Mouse (Mus musculus) myocyte (in vitro differentiated cells): ENCODE data around the gene Rdh8. TPM values are rescaled to one million over a fixed set of nuclear protein-coding genes. Genes with fewer than 3 reads are reported as not detected.
A peak's percentile ranks its signal among the peaks of the same experiment; 100 is the strongest.

Experiments used
- H3K27me3 ChIP-seq: one replicate; pipeline ENCODE4 v1.6.1; 2011; ENCODE audit not compliant: control insufficient read depth, insufficient read depth, insufficient read length
- H3K36me3 ChIP-seq: one replicate; pipeline ENCODE4 v1.6.1; 2011; ENCODE audit not compliant: control insufficient read depth, insufficient read depth
- H3K4me2 ChIP-seq: one replicate; pipeline ENCODE4 v1.6.1; 2011; ENCODE audit warnings: low read depth, control low read depth
- H3K4me3 ChIP-seq: one replicate; pipeline ENCODE4 v1.5.1; 2011; ENCODE audit warnings: mild to moderate bottlenecking, control low read depth, moderate library complexity
- H3K79me2 ChIP-seq: one replicate; pipeline ENCODE4 v1.6.1; 2011; ENCODE audit not compliant: control insufficient read depth, insufficient read depth
- H3ac ChIP-seq: one replicate; pipeline ENCODE4 v1.6.1; 2011; ENCODE audit not compliant: control insufficient read depth, insufficient read length
- CEBPB ChIP-seq: IDR thresholded peaks from 2 replicates; pipeline ENCODE4 v1.6.1; 2011; ENCODE audit warnings: mild to moderate bottlenecking, moderate library complexity; ENCODE audit not compliant: poor library complexity, insufficient read depth, severe bottlenecking
- E2F4 ChIP-seq: IDR thresholded peaks from one replicate; pipeline ENCODE4 v1.6.1; 2011; ENCODE audit warnings: mild to moderate bottlenecking, control low read depth, moderate library complexity; ENCODE audit not compliant: insufficient read depth
- MAX ChIP-seq: IDR thresholded peaks from one replicate; pipeline ENCODE4 v1.6.1; 2011; ENCODE audit warnings: low read depth, mild to moderate bottlenecking, control low read depth
- MYOD1 ChIP-seq, 3 experiments: IDR thresholded peaks; one replicate each; pipeline ENCODE4 v1.6.1; 2011; ENCODE audit warnings: control low read depth in 2 of 3, low read depth in 2 of 3, mild to moderate bottlenecking in 2 of 3, moderate library complexity in 1 of 3; ENCODE audit not compliant: insufficient read length in 2 of 3, control insufficient read depth in 1 of 3
- MYOG ChIP-seq, 3 experiments: IDR thresholded peaks; one replicate each; pipeline ENCODE4 v1.6.1; 2011; ENCODE audit warnings: control low read depth in 2 of 3, low read depth in 2 of 3, mild to moderate bottlenecking in 2 of 3; ENCODE audit not compliant: insufficient read length in 2 of 3, control insufficient read depth in 1 of 3, insufficient read depth in 1 of 3
- POLR2A ChIP-seq: IDR thresholded peaks from one replicate; pipeline ENCODE4 v1.6.1; 2011; ENCODE audit warnings: low read depth, mild to moderate bottlenecking, control low read depth, moderate library complexity; ENCODE audit not compliant: insufficient read length
- POLR2AphosphoS2 ChIP-seq: IDR thresholded peaks from one replicate; pipeline ENCODE4 v1.6.1; 2011; ENCODE audit warnings: low read depth, control low read depth; ENCODE audit not compliant: insufficient read length
- REST ChIP-seq: IDR thresholded peaks from one replicate; pipeline ENCODE4 v1.6.1; 2011; ENCODE audit warnings: mild to moderate bottlenecking, control low read depth, moderate library complexity; ENCODE audit not compliant: insufficient read depth, insufficient read length
- SRF ChIP-seq: IDR thresholded peaks from one replicate; pipeline ENCODE4 v1.6.1; 2011; ENCODE audit warnings: low read depth; ENCODE audit not compliant: control insufficient read depth, insufficient read length
- TCF12 ChIP-seq: IDR thresholded peaks from one replicate; pipeline ENCODE4 v1.6.1; 2011; ENCODE audit warnings: mild to moderate bottlenecking, control low read depth; ENCODE audit not compliant: poor library complexity, insufficient read depth, severe bottlenecking
- TCF3 ChIP-seq: IDR thresholded peaks from one replicate; pipeline ENCODE4 v1.6.1; 2011; ENCODE audit warnings: low read depth, control low read depth; ENCODE audit not compliant: insufficient read length
- USF1 ChIP-seq: IDR thresholded peaks from one replicate; pipeline ENCODE4 v1.6.1; 2011; ENCODE audit warnings: low read depth, mild to moderate bottlenecking, control low read depth, moderate library complexity
- polyA plus RNA-seq: library from polyadenylated mRNA; unstranded; fragments of >200 nt; fragmentation: generic; extraction: Trizol; gene quantifications from one replicate; pipeline ENCODE4 v1.2.1, GENCODE M21; 2012; ENCODE audit warnings: missing spikeins

Gene Rdh8
- polyA plus RNA-seq, 1 experiment, result not detected

DNA sequence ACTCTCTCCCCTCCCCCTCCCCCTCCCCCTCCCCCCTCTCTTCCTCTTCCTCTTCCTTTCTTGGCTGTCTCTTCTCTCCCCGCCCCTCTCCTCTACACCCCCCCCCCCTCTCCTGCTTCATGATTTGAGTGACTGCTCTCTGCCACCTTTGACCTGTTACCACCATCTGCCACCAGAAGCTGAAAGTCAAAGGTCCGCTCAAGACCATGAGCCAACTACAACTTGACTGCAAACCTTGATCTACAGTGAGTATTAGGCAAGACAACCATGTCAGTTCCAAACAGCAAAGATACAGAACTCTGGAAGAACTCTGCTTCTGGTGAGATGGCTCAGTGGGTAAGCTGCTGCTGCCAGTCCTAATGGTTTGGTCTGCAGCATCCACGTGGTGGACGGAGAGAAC lies 28.7 kb upstream of the Rdh8 start:
- Histone ChIP-seq H3K79me2 (no peaks in the 10 kb centered on the region), H3K4me3 (no peak overlapping the region), H3ac (no peak overlapping the region), H3K36me3 (peaks cover 13% of the 10 kb centered on the region), H3K4me2 (no peak overlapping the region), H3K27me3 (no peaks in the 10 kb centered on the region)
- TF ChIP-seq MAX (no peak), REST (no peak), POLR2A (no peak), TCF12 (no peak), CEBPB (no peak), TCF3 (no peak), POLR2AphosphoS2 (no peak), MYOG (IDR thresholded peaks at IDR 0.05; ENCODE audit: control insufficient read depth in 1 of 3, insufficient read depth in 1 of 3, insufficient read length in 2 of 3, low read depth in 2 of 3) (no peak), E2F4 (no peak), USF1 (no peak), MYOD1 (IDR thresholded peaks at IDR 0.05; ENCODE audit: control insufficient read depth in 1 of 3, insufficient read length in 2 of 3, low read depth in 2 of 3) (no peak), SRF (no peak)

GRCm38 (mm10) chr9:20790345-20790744 lies 28.0 kb upstream of the Rdh8 start:
- no peaks in the 10 kb centered on the region for H3K79me2 ChIP-seq

DNA sequence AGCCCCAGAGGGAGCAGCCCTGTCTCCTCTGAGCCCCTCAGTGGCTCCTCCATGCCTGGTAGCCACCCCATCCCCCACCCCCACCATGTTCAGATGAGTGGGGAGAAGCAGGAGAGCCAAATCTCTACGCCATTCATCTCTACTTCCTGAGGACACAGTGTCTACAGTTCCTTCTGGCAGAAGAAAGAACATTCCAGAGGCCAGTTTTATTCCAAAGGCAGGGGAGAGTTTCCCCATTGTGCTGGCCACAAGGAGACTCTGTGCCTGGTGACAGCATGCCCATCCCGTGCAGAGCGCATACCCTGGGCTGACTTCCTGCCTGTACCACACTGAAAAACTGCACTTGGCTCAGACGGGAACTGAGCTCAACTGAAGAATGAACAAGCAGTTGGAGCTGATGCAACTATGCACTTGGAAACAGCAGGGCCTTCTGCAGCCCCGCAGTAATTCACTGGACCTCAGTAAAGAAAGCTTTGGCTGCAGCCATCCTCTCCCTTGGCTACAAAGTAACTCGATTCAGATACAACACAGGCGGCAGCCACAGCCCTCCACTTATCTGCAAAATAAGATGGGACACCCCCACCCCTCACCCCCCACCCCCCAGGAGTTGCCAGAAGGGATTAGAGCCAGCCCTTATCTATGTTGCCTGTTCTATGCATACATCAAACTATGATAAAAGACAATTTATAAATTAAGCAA lies 24.0 kb upstream of the Rdh8 start:
- Histone ChIP-seq H3K4me3 (no peak overlapping the region), H3K79me2 (no peaks in the 10 kb centered on the region), H3ac (no peak overlapping the region), H3K4me2 (no peak overlapping the region), H3K36me3 (peaks cover 7% of the 10 kb centered on the region), H3K27me3 (no peaks in the 10 kb centered on the region)
- TF ChIP-seq E2F4 (no peak), POLR2A (peak; percentile 47)

More at GRCm38 (mm10) chr9:20790345-20790744, 28.0 kb upstream of the Rdh8 start:
- Histone ChIP-seq H3K36me3 (peaks cover 13% of the 10 kb centered on the region), H3K27me3 (no peaks in the 10 kb centered on the region), H3K4me3 (no peak overlapping the region), H3K4me2 (no peak overlapping the region), H3ac (no peak overlapping the region)
- TF ChIP-seq TCF12 (no peak), POLR2AphosphoS2 (no peak), REST (no peak), MYOD1 (IDR thresholded peaks at IDR 0.05; ENCODE audit: control insufficient read depth in 1 of 3, insufficient read length in 2 of 3, low read depth in 2 of 3) (no peak), E2F4 (no peak), SRF (no peak), MYOG (IDR thresholded peaks at IDR 0.05; ENCODE audit: control insufficient read depth in 1 of 3, insufficient read depth in 1 of 3, insufficient read length in 2 of 3, low read depth in 2 of 3) (no peak), POLR2A (no peak), USF1 (no peak), TCF3 (no peak), MAX (no peak)

DNA sequence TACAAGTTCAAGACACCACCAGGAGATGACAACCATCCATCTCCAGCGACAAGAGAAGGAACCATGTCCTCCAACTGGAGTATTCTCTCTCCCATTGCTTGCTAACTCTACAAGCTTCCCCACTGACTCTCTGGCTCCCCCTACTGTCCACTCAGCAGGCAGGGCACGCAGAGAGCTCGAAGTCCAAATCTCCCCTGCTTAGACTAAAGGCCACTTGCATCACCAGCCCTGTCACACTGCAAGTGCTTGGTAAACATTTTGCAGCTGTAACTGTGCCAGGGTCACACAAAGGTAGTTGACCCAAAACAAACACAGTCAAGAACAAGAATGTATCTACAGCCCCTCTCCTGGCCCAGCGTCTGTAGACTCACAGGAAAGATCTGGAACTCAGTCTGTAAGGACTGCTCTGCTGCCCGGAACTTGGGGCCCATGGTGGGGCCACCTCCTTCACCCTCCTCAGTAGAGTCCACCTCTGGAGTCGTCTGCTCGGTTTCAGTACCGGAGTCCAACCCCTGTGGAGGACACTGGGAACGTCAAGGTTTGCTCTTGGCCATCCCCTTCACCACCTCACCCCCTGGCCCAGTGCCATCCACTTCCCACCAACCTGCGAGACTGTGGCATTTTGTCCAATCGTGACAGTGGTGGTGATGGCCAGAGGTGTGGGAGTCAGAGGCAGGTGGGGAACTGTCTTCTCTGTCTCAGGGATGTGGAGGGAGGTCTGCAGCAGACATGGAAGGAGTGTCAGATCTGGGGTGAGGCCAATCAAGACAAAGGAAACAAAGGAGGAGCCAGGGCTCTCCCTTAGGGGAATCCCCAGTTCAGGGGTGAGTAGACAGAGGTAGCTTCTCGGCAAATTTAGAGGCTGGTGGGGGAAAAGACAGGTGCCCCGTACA lies 13.8 kb upstream of the Rdh8 start:
- Histone ChIP-seq H3K79me2 (no peaks in the 10 kb centered on the region), H3K36me3 (peaks cover 3% of the 10 kb centered on the region), H3K27me3 (no peaks in the 10 kb centered on the region), H3K4me2 (no peak overlapping the region), H3K4me3 (no peak overlapping the region), H3ac (no peak overlapping the region)
- TF ChIP-seq E2F4 (no peak), SRF (no peak), CEBPB (no peak), TCF12 (no peak), POLR2AphosphoS2 (no peak), USF1 (no peak), TCF3 (no peak), REST (no peak), MYOG (IDR thresholded peaks at IDR 0.05; ENCODE audit: control insufficient read depth in 1 of 3, insufficient read depth in 1 of 3, insufficient read length in 2 of 3, low read depth in 2 of 3) (no peak), POLR2A (no peak), MAX (no peak), MYOD1 (IDR thresholded peaks at IDR 0.05; ENCODE audit: control insufficient read depth in 1 of 3, insufficient read length in 2 of 3, low read depth in 2 of 3) (no peak)

DNA sequence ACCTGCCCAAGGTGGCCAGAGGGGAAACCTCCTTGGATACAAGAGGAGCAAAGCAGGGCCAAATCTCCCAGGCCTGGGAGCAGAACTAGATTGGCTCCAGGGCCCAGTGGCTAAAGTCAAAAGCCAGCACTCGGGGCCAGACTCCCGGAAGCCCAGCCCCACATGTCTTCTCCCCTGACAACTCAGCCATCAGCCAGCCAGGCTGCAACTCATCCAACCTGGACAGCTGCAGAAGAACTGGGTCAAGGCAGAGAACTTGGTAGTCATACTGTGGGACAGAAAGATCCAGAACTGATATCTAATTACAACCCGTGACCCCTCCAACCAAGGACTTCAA lies 13.2 kb upstream of the Rdh8 start:
- Histone ChIP-seq H3K27me3 (no peaks in the 10 kb centered on the region), H3K4me3 (no peak overlapping the region), H3K4me2 (no peak overlapping the region), H3K36me3 (peaks cover 3% of the 10 kb centered on the region), H3K79me2 (no peaks in the 10 kb centered on the region), H3ac (no peak overlapping the region)
- TF ChIP-seq POLR2AphosphoS2 (no peak), E2F4 (no peak), MYOG (IDR thresholded peaks at IDR 0.05; ENCODE audit: control insufficient read depth in 1 of 3, insufficient read depth in 1 of 3, insufficient read length in 2 of 3, low read depth in 2 of 3) (no peak), CEBPB (no peak), MYOD1 (IDR thresholded peaks at IDR 0.05; ENCODE audit: control insufficient read depth in 1 of 3, insufficient read length in 2 of 3, low read depth in 2 of 3) (no peak), MAX (no peak), REST (no peak), USF1 (no peak)
